Mouse (Mus musculus): ENCODE data around the gene 2810021J22Rik. TPM values are rescaled to one million over a fixed set of nuclear protein-coding genes. Genes with fewer than 3 reads are reported as not detected.
"Not testable (repeated sequence)": the region's sequence is repeated elsewhere in the genome, so short reads cannot be mapped to it uniquely, and the experiment has no call there.

Gene 2810021J22Rik
- polyA plus RNA-seq (2012; rRNA removed), result 5.7 and 5.9 TPM in 2 replicates

- Histone ChIP-seq H3K27ac (ENCODE audit: insufficient read depth, low read length) (0 out of 2 replicates have a peak within 1 kb of the TSS, but pooled peaks have one; percentile 24), H3K4me3 (ENCODE audit: insufficient read depth, low read length) (peak within 1 kb of the TSS; percentile 81), H3K4me1 (ENCODE audit: control insufficient read depth, insufficient read depth, low read length) (peaks cover 2% of the 10 kb centered on the region)
- TF ChIP-seq CTCF (IDR thresholded peaks at IDR 0.05; ENCODE audit: extremely low read depth, insufficient read depth, low read length), result no peak
- TF ChIP-seq POLR2A (IDR thresholded peaks at IDR 0.05; ENCODE audit: extremely low read depth, insufficient read depth, low read length), result peak; percentile 75; the same call in 1 of the 2 replicates
Measured at GRCm38 (mm10) chr11:58867039-58867953, at the start of gene 2810021J22Rik. Gene 2810021J22Rik, plus strand, starts transcription at chr11:58867216.

- H3K4me3 ChIP-seq (ENCODE audit: insufficient read depth, low read length); H3K27ac ChIP-seq (ENCODE audit: insufficient read depth, low read length); H3K4me1 ChIP-seq (ENCODE audit: control insufficient read depth, insufficient read depth, low read length): not testable (repeated sequence)
Measured at GRCm38 (mm10) chr11:58828937-58829336, 38.1 kb upstream of the 2810021J22Rik start, which contains the start of gene Olfr312. Gene Olfr312, plus strand, starts transcription at chr11:58829237.

- Histone ChIP-seq H3K4me3 (ENCODE audit: insufficient read depth, low read length) (no peak overlapping the region), H3K4me1 (ENCODE audit: control insufficient read depth, insufficient read depth, low read length) (no peaks in the 10 kb centered on the region), H3K27ac (ENCODE audit: insufficient read depth, low read length) (no peak overlapping the region)
- no peak for TF ChIP-seq POLR2A (IDR thresholded peaks at IDR 0.05; ENCODE audit: extremely low read depth, insufficient read depth, low read length)
- TF ChIP-seq CTCF (IDR thresholded peaks at IDR 0.05; ENCODE audit: extremely low read depth, insufficient read depth, low read length), result no peak
Measured at GRCm38 (mm10) chr11:58829764-58830163, 37.3 kb upstream of the 2810021J22Rik start.

- H3K27ac ChIP-seq (ENCODE audit: insufficient read depth, low read length); H3K4me1 ChIP-seq (ENCODE audit: control insufficient read depth, insufficient read depth, low read length); H3K4me3 ChIP-seq (ENCODE audit: insufficient read depth, low read length): not testable (repeated sequence)
Measured at GRCm38 (mm10) chr11:58832541-58832940, 34.5 kb upstream of the 2810021J22Rik start.

GRCm38 (mm10) chr11:58838951-58839350, 28.1 kb upstream of the 2810021J22Rik start, which contains the start of gene Olfr311:
Gene Olfr311, plus strand, starts transcription at chr11:58839251.
- not testable (repeated sequence) for H3K4me1 ChIP-seq (ENCODE audit: control insufficient read depth, insufficient read depth, low read length); H3K4me3 ChIP-seq (ENCODE audit: insufficient read depth, low read length); H3K27ac ChIP-seq (ENCODE audit: insufficient read depth, low read length)

- Histone ChIP-seq H3K4me3 (ENCODE audit: insufficient read depth, low read length) (peak within 1 kb of the TSS; percentile 72), H3K4me1 (ENCODE audit: control insufficient read depth, insufficient read depth, low read length) (peaks cover 6% of the 10 kb centered on the region), H3K27ac (ENCODE audit: insufficient read depth, low read length) (peak within 1 kb of the TSS; percentile 32; the same call in 1 of the 2 replicates)
- peak; percentile 85 for TF ChIP-seq POLR2A (IDR thresholded peaks at IDR 0.05; ENCODE audit: extremely low read depth, insufficient read depth, low read length)
- TF ChIP-seq CTCF (IDR thresholded peaks at IDR 0.05; ENCODE audit: extremely low read depth, insufficient read depth, low read length), result no peak
Measured at GRCm38 (mm10) chr11:58846919-58847461, 20.0 kb upstream of the 2810021J22Rik start, which contains the start of gene Gm12258. Gene Gm12258, plus strand, starts transcription at chr11:58847158.

- Histone ChIP-seq H3K4me3 (ENCODE audit: insufficient read depth, low read length) (peak overlapping the region; percentile 72), H3K27ac (ENCODE audit: insufficient read depth, low read length) (no peak overlapping the region), H3K4me1 (ENCODE audit: control insufficient read depth, insufficient read depth, low read length) (peaks cover 6% of the 10 kb centered on the region)
- no peak for TF ChIP-seq POLR2A (IDR thresholded peaks at IDR 0.05; ENCODE audit: extremely low read depth, insufficient read depth, low read length)
- no peak for TF ChIP-seq CTCF (IDR thresholded peaks at IDR 0.05; ENCODE audit: extremely low read depth, insufficient read depth, low read length)
Measured at GRCm38 (mm10) chr11:58847636-58848035, 19.4 kb upstream of the 2810021J22Rik start.

- no peak overlapping the region for H3K27ac ChIP-seq (ENCODE audit: insufficient read depth, low read length)
- H3K4me1 ChIP-seq (ENCODE audit: control insufficient read depth, insufficient read depth, low read length), result peaks cover 6% of the 10 kb centered on the region
- TF ChIP-seq POLR2A (IDR thresholded peaks at IDR 0.05; ENCODE audit: extremely low read depth, insufficient read depth, low read length) (no peak), CTCF (IDR thresholded peaks at IDR 0.05; ENCODE audit: extremely low read depth, insufficient read depth, low read length) (no peak)
Measured at GRCm38 (mm10) chr11:58849731-58850130, 17.3 kb upstream of the 2810021J22Rik start.

GRCm38 (mm10) chr11:58860744-58861143, 6.3 kb upstream of the 2810021J22Rik start:
- H3K4me1 ChIP-seq (ENCODE audit: control insufficient read depth, insufficient read depth, low read length), result no peaks in the 10 kb centered on the region
- H3K4me3 ChIP-seq (ENCODE audit: insufficient read depth, low read length), result no peak overlapping the region
- no peak overlapping the region for H3K27ac ChIP-seq (ENCODE audit: insufficient read depth, low read length)
- TF ChIP-seq CTCF (IDR thresholded peaks at IDR 0.05; ENCODE audit: extremely low read depth, insufficient read depth, low read length) (no peak), POLR2A (IDR thresholded peaks at IDR 0.05; ENCODE audit: extremely low read depth, insufficient read depth, low read length) (no peak)

More at GRCm38 (mm10) chr11:58849731-58850130, 17.3 kb upstream of the 2810021J22Rik start:
- no peak overlapping the region for H3K4me3 ChIP-seq (ENCODE audit: insufficient read depth, low read length)

GRCm38 (mm10) chr11:58867954-58868330, 926 bp downstream of the 2810021J22Rik start:
- TF ChIP-seq POLR2A (IDR thresholded peaks at IDR 0.05; ENCODE audit: extremely low read depth, insufficient read depth, low read length) (no peak), CTCF (IDR thresholded peaks at IDR 0.05; ENCODE audit: extremely low read depth, insufficient read depth, low read length) (no peak)
- H3K4me3 ChIP-seq (ENCODE audit: insufficient read depth, low read length), result peak overlapping the region; percentile 81; the same call in 1 of the 2 replicates
- H3K27ac ChIP-seq (ENCODE audit: insufficient read depth, low read length), result no peak overlapping the region
- peaks cover 2% of the 10 kb centered on the region for H3K4me1 ChIP-seq (ENCODE audit: control insufficient read depth, insufficient read depth, low read length)

All from cortical plate, adult 2 months (tissue).